In genomic region chr7:112747836-112748235, GRCm38 (mm10) we compare ENCODE assay signal across 28 mouse cellular contexts.
"Had no signal": no experiment of that assay in that cellular context is flagged by ENCODE, and none has a peak within 500 bp of the region (broad histone marks: within the 10 kb centered on the region; RNA-seq: fewer than 3 reads in every experiment).

No protein-coding gene starts in this region.

- H3K4me2 ChIP-seq: embryonic facial prominence, embryonic 12.5 days; embryonic facial prominence, embryonic 13.5 days; embryonic facial prominence, embryonic 15.5 days; forebrain, embryonic 12.5 days; forebrain, embryonic 13.5 days; forebrain, embryonic 15.5 days; heart, embryonic 11.5 days had no signal

- H3K9ac ChIP-seq: embryonic facial prominence, embryonic 12.5 days; embryonic facial prominence, embryonic 13.5 days; embryonic facial prominence, embryonic 15.5 days; forebrain, embryonic 12.5 days; forebrain, embryonic 13.5 days; forebrain, embryonic 15.5 days; forebrain, postnatal 0 days had no signal

- ATAC-seq: forebrain, embryonic 13.5 days; forebrain, embryonic 14.5 days; forebrain, embryonic 15.5 days; forebrain, embryonic 16.5 days; forebrain, postnatal 0 days had no signal

- H3K27ac ChIP-seq: embryonic facial prominence, embryonic 10.5 days; embryonic facial prominence, embryonic 12.5 days; embryonic facial prominence, embryonic 13.5 days; embryonic facial prominence, embryonic 15.5 days; forebrain, embryonic 10.5 days; forebrain, embryonic 12.5 days; forebrain, embryonic 13.5 days; forebrain, embryonic 15.5 days; heart, adult 2 months; heart, embryonic 10.5 days had no signal

- H3K27me3 ChIP-seq: embryonic facial prominence, embryonic 12.5 days; embryonic facial prominence, embryonic 13.5 days; embryonic facial prominence, embryonic 15.5 days; forebrain, embryonic 12.5 days; forebrain, embryonic 13.5 days; forebrain, embryonic 15.5 days had no signal

- H3K9me3 ChIP-seq: embryonic facial prominence, embryonic 10.5 days; embryonic facial prominence, embryonic 12.5 days; embryonic facial prominence, embryonic 13.5 days; embryonic facial prominence, embryonic 15.5 days; forebrain, embryonic 10.5 days; forebrain, embryonic 12.5 days; forebrain, embryonic 13.5 days; forebrain, embryonic 15.5 days; heart, embryonic 10.5 days had no signal

- DNase-seq: cerebellum, adult 8-10 months; cerebellum, adult 9-10 months; cerebellum, adult 9-11 months; cerebellum, postnatal 10 days; cerebellum, postnatal 14 days; cerebellum, postnatal 25 days; cerebellum, postnatal 36 days; forebrain, postnatal 0 days; gastrocnemius, postnatal 10 days; gastrocnemius, postnatal 14 days; gastrocnemius, postnatal 25 days; gastrocnemius, postnatal 36 days; heart, adult 11 months; heart, adult 18-20 months; heart, adult 2 months had no signal

- H3K4me3 ChIP-seq: embryonic facial prominence, embryonic 10.5 days; embryonic facial prominence, embryonic 12.5 days; embryonic facial prominence, embryonic 13.5 days; embryonic facial prominence, embryonic 15.5 days; erythroblast, embryonic 14.5 days; forebrain, embryonic 10.5 days; forebrain, embryonic 12.5 days; forebrain, embryonic 13.5 days; forebrain, embryonic 15.5 days; heart, adult 2 months; heart, embryonic 10.5 days had no signal

- H3K36me3 ChIP-seq: embryonic facial prominence, embryonic 12.5 days; embryonic facial prominence, embryonic 13.5 days; embryonic facial prominence, embryonic 15.5 days; forebrain, embryonic 12.5 days; forebrain, embryonic 15.5 days had no signal
